Mouse (Mus musculus): Measurements from ENCODE around the gene Wnk2. TPM values are rescaled to one million over a fixed set of nuclear protein-coding genes. Genes with fewer than 3 reads are reported as not detected.

Gene Wnk2
- polyA plus RNA-seq, 1 experiment, result not detected

DNA sequence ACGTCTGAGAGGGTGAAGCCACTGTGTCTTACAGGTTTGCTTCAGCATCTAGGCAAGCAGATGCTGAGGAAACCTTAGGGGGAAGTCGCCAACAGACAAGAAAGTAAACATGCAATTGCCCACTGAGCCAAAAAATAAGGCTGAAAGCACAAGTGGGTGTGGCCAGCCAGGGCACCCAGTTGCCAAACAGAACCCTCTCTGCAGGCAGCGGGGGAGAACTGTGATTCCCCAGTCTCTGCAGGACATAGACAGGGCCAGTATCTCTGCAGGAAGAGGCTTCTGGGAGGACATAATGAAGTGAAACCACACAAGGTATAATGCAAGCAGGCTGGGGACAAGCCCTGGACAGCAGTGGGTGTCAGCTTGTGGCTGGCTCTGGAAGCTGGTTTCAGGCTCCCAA lies 38.1 kb downstream of the Wnk2 start:
- no peaks in the 10 kb centered on the region for H3K79me3 ChIP-seq (ENCODE audit: low read depth)
- H3K36me3 ChIP-seq (ENCODE audit: control insufficient read depth, insufficient read depth), result no peaks in the 10 kb centered on the region
- H3ac ChIP-seq (ENCODE audit: control insufficient read depth, insufficient read length, low read depth), result no peak overlapping the region
- no peak overlapping the region for H3K4me3 ChIP-seq (ENCODE audit: insufficient read depth, poor library complexity, severe bottlenecking)
- no peak for TF ChIP-seq CEBPB (IDR thresholded peaks at IDR 0.05; ENCODE audit: low read depth)
- no peak for TF ChIP-seq MYOG (IDR thresholded peaks at IDR 0.05; ENCODE audit: control insufficient read depth, extremely low read depth, insufficient read length)
- TF ChIP-seq USF1 (IDR thresholded peaks at IDR 0.05; ENCODE audit: low read depth), result no peak
- TF ChIP-seq MYOD1 (IDR thresholded peaks at IDR 0.05; ENCODE audit: control insufficient read depth, insufficient read length, low read depth), result no peak
- no peak for TF ChIP-seq MAX (IDR thresholded peaks at IDR 0.05)
- TF ChIP-seq FOSL1 (IDR thresholded peaks at IDR 0.05; ENCODE audit: insufficient read depth, low read length, poor library complexity, severe bottlenecking), result no peak
- no peak for TF ChIP-seq CTCF (IDR thresholded peaks at IDR 0.05; ENCODE audit: control insufficient read depth, insufficient read depth, insufficient read length)
- H3K79me2 ChIP-seq (ENCODE audit: control insufficient read depth, insufficient read depth), result no peaks in the 10 kb centered on the region
- peaks cover 49% of the 10 kb centered on the region for H3K27me3 ChIP-seq (ENCODE audit: control insufficient read depth, insufficient read depth, insufficient read length)

DNA sequence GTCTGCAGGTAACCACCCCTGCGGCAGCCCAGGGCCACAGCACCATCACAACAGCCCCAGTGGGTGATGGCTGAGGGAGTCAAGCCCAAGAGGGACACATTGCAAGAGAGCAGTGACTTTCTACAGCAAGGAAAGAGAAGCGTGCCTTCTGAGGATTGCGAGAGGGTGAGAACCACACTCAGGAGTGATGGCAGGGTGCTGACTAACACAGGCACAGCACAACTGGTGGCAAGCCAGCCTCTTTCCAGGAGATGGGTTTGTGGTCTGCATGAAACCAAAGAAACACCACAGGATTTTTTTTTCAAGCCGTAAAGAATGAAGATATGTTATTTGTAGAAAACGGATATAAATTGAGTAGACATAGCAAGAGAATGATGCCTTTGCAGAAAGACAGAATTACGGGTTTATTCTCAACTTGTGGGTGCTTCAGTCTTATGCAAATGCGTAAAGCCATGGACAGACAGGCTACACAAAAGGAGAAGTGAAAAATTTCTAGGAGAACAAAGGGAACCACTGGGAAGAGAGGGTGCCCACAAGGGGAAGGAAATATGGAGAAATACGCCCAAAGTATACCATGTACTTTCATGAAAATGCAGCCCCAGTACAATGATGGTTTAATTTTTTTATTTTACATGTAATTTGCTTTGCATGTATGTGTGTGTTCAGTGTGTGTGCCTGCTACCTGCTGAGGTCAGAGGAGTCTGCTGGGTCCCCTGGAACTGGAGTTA lies 39.5 kb downstream of the Wnk2 start:
- TF ChIP-seq CEBPB (IDR thresholded peaks at IDR 0.05; ENCODE audit: low read depth), result no peak
- no peak for TF ChIP-seq MYOG (IDR thresholded peaks at IDR 0.05; ENCODE audit: control insufficient read depth, extremely low read depth, insufficient read length)
- TF ChIP-seq USF1 (IDR thresholded peaks at IDR 0.05; ENCODE audit: low read depth), result no peak
- TF ChIP-seq CTCF (IDR thresholded peaks at IDR 0.05; ENCODE audit: control insufficient read depth, insufficient read depth, insufficient read length), result no peak
- no peak for TF ChIP-seq MYOD1 (IDR thresholded peaks at IDR 0.05; ENCODE audit: control insufficient read depth, insufficient read length, low read depth)
- TF ChIP-seq FOSL1 (IDR thresholded peaks at IDR 0.05; ENCODE audit: insufficient read depth, low read length, poor library complexity, severe bottlenecking), result no peak
- TF ChIP-seq MAX (IDR thresholded peaks at IDR 0.05), result no peak
- Histone ChIP-seq H3ac (ENCODE audit: control insufficient read depth, insufficient read length, low read depth) (no peak overlapping the region), H3K79me2 (ENCODE audit: control insufficient read depth, insufficient read depth) (no peaks in the 10 kb centered on the region), H3K27me3 (ENCODE audit: control insufficient read depth, insufficient read depth, insufficient read length) (peaks cover 45% of the 10 kb centered on the region), H3K79me3 (ENCODE audit: low read depth) (no peaks in the 10 kb centered on the region), H3K4me3 (ENCODE audit: insufficient read depth, poor library complexity, severe bottlenecking) (no peak overlapping the region), H3K36me3 (ENCODE audit: control insufficient read depth, insufficient read depth) (no peaks in the 10 kb centered on the region)

DNA sequence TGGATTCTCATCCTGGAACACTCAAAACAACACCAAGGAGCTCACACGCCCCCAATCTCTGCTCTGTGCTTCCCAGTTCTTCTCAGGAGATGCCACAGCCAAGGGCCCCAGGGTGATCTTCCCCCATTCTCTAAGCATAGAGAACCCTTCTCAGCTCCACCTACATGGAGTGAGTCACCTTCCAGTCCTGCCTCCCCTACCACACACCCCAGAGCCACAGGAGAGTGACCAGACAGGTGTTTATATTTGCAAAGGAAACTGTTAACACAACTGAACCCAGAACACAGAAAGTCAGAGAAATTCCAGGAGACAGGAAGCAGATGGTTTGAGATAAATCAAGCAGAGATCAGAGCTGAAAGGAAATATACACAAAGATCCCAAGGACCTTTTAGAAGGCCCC lies 43.9 kb downstream of the Wnk2 start:
- Histone ChIP-seq H3K36me3 (ENCODE audit: control insufficient read depth, insufficient read depth) (no peaks in the 10 kb centered on the region), H3K4me3 (ENCODE audit: insufficient read depth, poor library complexity, severe bottlenecking) (no peak overlapping the region), H3K79me2 (ENCODE audit: control insufficient read depth, insufficient read depth) (no peaks in the 10 kb centered on the region), H3K79me3 (ENCODE audit: low read depth) (no peaks in the 10 kb centered on the region), H3ac (ENCODE audit: control insufficient read depth, insufficient read length, low read depth) (no peak overlapping the region), H3K27me3 (ENCODE audit: control insufficient read depth, insufficient read depth, insufficient read length) (peaks cover 23% of the 10 kb centered on the region)
- no peak for TF ChIP-seq CEBPB (IDR thresholded peaks at IDR 0.05; ENCODE audit: low read depth)
- TF ChIP-seq CTCF (IDR thresholded peaks at IDR 0.05; ENCODE audit: control insufficient read depth, insufficient read depth, insufficient read length), result no peak
- TF ChIP-seq MYOG (IDR thresholded peaks at IDR 0.05; ENCODE audit: control insufficient read depth, extremely low read depth, insufficient read length), result no peak
- TF ChIP-seq FOSL1 (IDR thresholded peaks at IDR 0.05; ENCODE audit: insufficient read depth, low read length, poor library complexity, severe bottlenecking), result no peak
- TF ChIP-seq MAX (IDR thresholded peaks at IDR 0.05), result no peak
- no peak for TF ChIP-seq MYOD1 (IDR thresholded peaks at IDR 0.05; ENCODE audit: control insufficient read depth, insufficient read length, low read depth)
- TF ChIP-seq USF1 (IDR thresholded peaks at IDR 0.05; ENCODE audit: low read depth), result no peak

DNA sequence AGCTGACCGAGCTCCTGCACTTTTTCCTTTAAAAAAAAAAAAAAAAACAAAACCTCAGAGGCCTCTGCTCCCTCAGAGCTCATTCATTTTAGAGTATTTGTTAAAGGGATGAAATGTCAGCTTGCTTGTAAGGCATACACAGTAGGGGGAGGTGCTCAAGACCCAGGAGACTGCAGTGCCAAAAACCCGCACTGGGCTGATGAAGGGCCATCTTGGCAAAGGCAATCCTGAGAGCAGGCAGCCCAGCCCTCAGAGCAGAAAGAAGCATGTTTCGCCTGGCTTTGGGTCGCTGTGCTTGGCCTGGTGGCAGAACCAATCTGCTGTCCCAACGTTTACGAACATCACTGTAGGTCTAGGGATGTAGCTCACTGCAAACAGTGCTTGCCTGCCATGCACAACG lies 44.6 kb downstream of the Wnk2 start:
- no peak for TF ChIP-seq MAX (IDR thresholded peaks at IDR 0.05)
- TF ChIP-seq FOSL1 (IDR thresholded peaks at IDR 0.05; ENCODE audit: insufficient read depth, low read length, poor library complexity, severe bottlenecking), result no peak
- no peak for TF ChIP-seq MYOD1 (IDR thresholded peaks at IDR 0.05; ENCODE audit: control insufficient read depth, insufficient read length, low read depth)
- TF ChIP-seq MYOG (IDR thresholded peaks at IDR 0.05; ENCODE audit: control insufficient read depth, extremely low read depth, insufficient read length), result no peak
- TF ChIP-seq CTCF (IDR thresholded peaks at IDR 0.05; ENCODE audit: control insufficient read depth, insufficient read depth, insufficient read length), result no peak
- no peak for TF ChIP-seq CEBPB (IDR thresholded peaks at IDR 0.05; ENCODE audit: low read depth)
- no peak for TF ChIP-seq USF1 (IDR thresholded peaks at IDR 0.05; ENCODE audit: low read depth)
- Histone ChIP-seq H3K27me3 (ENCODE audit: control insufficient read depth, insufficient read depth, insufficient read length) (peaks cover 30% of the 10 kb centered on the region), H3K4me3 (ENCODE audit: insufficient read depth, poor library complexity, severe bottlenecking) (no peak overlapping the region), H3K36me3 (ENCODE audit: control insufficient read depth, insufficient read depth) (no peaks in the 10 kb centered on the region), H3K79me3 (ENCODE audit: low read depth) (no peaks in the 10 kb centered on the region), H3ac (ENCODE audit: control insufficient read depth, insufficient read length, low read depth) (no peak overlapping the region), H3K79me2 (ENCODE audit: control insufficient read depth, insufficient read depth) (no peaks in the 10 kb centered on the region)

DNA sequence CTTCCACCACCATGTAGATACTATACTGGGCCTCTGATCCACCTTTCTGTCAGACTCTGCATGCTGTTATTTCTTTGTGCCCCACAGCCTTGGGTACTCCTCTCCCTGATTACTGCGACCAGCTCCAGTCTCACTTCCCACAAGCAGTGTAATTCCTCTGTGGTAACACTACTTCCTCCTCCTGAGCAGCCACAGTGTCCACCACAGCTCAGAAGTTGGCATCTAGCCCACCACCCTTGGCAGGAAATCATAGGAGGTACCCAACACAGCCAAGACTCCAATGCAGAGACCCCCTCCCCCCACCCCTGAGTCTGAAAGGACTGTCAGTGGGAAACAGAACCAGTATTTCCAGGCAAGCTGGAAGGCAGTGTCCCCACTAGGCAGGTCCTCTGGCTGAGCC lies 47.4 kb downstream of the Wnk2 start:
- Histone ChIP-seq H3K27me3 (ENCODE audit: control insufficient read depth, insufficient read depth, insufficient read length) (peaks cover 37% of the 10 kb centered on the region), H3K79me3 (ENCODE audit: low read depth) (no peaks in the 10 kb centered on the region), H3K36me3 (ENCODE audit: control insufficient read depth, insufficient read depth) (no peaks in the 10 kb centered on the region), H3K4me3 (ENCODE audit: insufficient read depth, poor library complexity, severe bottlenecking) (no peak overlapping the region), H3K79me2 (ENCODE audit: control insufficient read depth, insufficient read depth) (no peaks in the 10 kb centered on the region), H3ac (ENCODE audit: control insufficient read depth, insufficient read length, low read depth) (no peak overlapping the region)
- TF ChIP-seq FOSL1 (IDR thresholded peaks at IDR 0.05; ENCODE audit: insufficient read depth, low read length, poor library complexity, severe bottlenecking), result no peak
- no peak for TF ChIP-seq USF1 (IDR thresholded peaks at IDR 0.05; ENCODE audit: low read depth)
- no peak for TF ChIP-seq CTCF (IDR thresholded peaks at IDR 0.05; ENCODE audit: control insufficient read depth, insufficient read depth, insufficient read length)
- TF ChIP-seq CEBPB (IDR thresholded peaks at IDR 0.05; ENCODE audit: low read depth), result no peak
- no peak for TF ChIP-seq MYOG (IDR thresholded peaks at IDR 0.05; ENCODE audit: control insufficient read depth, extremely low read depth, insufficient read length)
- TF ChIP-seq MAX (IDR thresholded peaks at IDR 0.05), result no peak
